Mouse (Mus musculus) cortical plate, adult 2 months (tissue): ENCODE results near the gene Lasp1.
A peak's percentile ranks its signal among the peaks of the same experiment; 100 is the strongest.

Source experiments
- CTCF ChIP-seq: fragments of 200-500 bp; IDR thresholded peaks from 2 replicates; pipeline ENCODE4 v1.5.1; 2011; ENCODE audit warnings: mild to moderate bottlenecking, control low read depth, low read length; ENCODE audit not compliant: insufficient read depth; ENCODE audit errors: extremely low read depth
- POLR2A ChIP-seq: fragments of 200-500 bp; IDR thresholded peaks from 2 replicates; pipeline ENCODE4 v1.6.1; 2011; ENCODE audit warnings: mild to moderate bottlenecking, low read length, control low read depth; ENCODE audit not compliant: insufficient read depth; ENCODE audit errors: extremely low read depth

- TF ChIP-seq CTCF (peak; percentile 34; the same call in 1 of the 2 replicates), POLR2A (no peak)
Measured at GRCm38 (mm10) chr11:97793165-97793564, 5.6 kb upstream of the Lasp1 start.
